Mouse (Mus musculus) megakaryocyte, adult 5-6 weeks (primary cell): ENCODE results near the gene Rpl4. TPM values are rescaled to one million over a fixed set of nuclear protein-coding genes. Genes with fewer than 3 reads are reported as not detected.
"Not testable (repeated sequence)": the region's sequence is repeated elsewhere in the genome, so short reads cannot be mapped to it uniquely, and the experiment has no call there.

ENCODE experiments used
- ATAC-seq: 2 replicates; pipeline ENCODE4 v1.8.0; 2016; ENCODE audit warnings: mild to moderate bottlenecking, inconsistent platforms; ENCODE audit not compliant: poor library complexity, severe bottlenecking
- total RNA-seq, 2 experiments: library from RNA; stranded (forward) in 1 of 2; stranded (reverse) in 1 of 2; fragments of 153-499, 151-499 nt in 1 of 2; fragments of 221-1000, 200-1000 nt in 1 of 2; gene quantifications; 2 replicates each; pipeline versions ENCODE4 v1.2.3 to v1.2.4; 2015 to 2017

Rpl4 gene
- total RNA-seq, 2 experiments from 2014 or later = 1,727 to 2,225 TPM

- no peak for ATAC-seq
These were observed 24.3 kb downstream of the Rpl4 start for GRCm38 (mm10) chr9:64197524-64197923.

DNA sequence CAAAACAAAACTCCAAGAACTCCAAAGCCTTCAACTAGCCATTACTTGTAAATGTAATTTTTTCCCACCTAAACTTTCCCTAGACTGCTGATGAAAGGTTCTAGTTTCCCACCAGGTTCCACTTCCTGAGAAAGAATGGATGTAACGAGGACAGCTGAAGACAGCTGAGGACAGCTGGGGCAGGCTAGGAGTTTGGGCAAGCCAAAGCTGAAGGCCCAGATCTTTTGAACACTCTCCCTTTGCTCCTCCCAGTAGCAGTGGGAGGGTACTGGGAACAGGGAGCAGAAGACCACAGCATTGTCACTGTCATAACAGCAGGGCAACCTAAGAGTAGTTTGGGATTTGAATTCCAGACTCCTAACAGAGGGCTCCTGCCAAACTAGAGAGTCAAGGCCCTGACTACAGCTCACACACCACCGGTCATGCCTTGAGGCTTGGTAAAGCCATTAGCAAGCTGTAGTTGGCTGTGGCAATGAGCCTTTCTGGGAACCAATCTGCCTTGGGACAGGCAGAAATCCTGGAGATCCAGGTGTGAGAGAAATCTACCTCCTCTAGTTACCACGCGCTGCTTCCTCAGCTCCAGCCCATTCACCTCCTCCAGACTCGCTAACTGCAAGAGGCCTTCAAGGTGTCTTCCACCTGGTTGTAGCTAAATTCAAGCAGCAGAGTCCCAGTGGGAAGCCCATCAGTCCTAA is 25.0 kb downstream of the Rpl4 start:
- no peak for ATAC-seq

GRCm38 (mm10) chr9:64198763-64199418 is 25.7 kb downstream of the Rpl4 start:
- ATAC-seq = not testable (repeated sequence)

GRCm38 (mm10) chr9:64199897-64200296 is 26.7 kb downstream of the Rpl4 start:
- no peak for ATAC-seq

DNA sequence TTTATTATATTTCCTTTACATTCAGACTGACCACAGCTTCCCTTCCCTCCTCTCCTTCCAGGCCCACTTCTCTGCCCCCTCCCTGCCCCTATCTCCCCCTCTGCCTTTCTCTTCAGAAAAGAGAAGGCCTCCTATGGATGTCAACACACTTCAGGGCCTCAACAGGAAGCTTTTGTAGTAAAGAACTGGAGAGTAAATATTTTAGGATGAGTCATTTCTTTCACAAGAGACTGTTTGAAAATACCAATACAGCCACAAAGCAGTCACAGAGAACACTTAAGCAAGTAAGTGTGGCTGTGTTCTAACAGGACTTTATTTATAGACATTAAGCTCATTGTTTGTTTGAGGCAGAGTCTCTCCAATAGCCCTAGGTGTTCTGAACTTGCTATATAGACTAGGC is 29.2 kb downstream of the Rpl4 start:
- ATAC-seq = peak; percentile 84

- no peak for ATAC-seq
These were observed 29.7 kb downstream of the Rpl4 start for GRCm38 (mm10) chr9:64202866-64203265.

DNA sequence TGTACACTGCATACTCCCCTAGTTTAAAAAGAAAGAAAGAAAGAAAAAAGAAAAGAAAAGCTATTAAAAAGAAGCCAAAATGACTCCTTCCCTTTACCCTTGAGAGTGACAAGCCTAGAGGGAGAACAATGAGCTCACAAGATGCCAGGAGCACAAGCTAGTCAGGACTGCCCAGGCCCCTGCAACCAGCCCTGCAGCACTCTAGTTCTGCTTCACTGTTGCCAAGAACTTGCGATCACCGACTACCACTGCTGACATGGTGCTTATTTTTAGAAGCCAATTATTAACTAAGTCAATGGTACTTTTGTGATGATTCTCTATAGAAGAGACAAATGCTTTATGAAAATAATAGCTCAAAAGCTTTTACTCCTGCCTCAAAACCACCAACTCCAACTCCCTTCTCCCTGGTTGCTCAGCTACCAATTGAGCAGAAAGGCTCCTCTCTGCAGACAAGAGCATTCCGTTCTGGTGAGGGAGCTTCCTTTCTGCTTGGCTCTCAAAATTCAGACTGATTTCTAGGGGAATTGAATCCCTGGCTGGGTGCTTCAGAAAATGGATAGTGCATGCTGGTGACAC is 34.4 kb downstream of the Rpl4 start:
- ATAC-seq = no peak

DNA sequence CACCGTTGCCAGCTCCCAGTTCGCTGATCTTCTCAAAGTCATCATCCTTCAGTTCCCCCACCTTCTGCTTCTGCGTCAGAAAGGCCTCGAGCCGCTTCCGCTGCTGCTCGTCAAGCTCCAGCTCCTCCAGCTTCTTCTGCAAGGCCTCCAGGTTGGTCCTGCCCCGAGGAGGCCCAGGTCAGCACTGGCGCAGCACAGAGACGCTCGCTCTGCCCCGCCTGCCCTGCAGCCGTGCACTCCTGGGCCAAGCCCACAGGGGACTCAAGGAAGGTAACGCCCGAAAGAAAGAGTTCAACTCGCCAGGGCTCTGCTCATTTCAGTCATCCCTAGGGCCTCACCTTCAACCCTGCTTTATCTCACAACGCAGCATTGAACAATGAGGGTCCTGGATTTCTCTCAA is 41.3 kb downstream of the Rpl4 start:
- no peak for ATAC-seq

DNA sequence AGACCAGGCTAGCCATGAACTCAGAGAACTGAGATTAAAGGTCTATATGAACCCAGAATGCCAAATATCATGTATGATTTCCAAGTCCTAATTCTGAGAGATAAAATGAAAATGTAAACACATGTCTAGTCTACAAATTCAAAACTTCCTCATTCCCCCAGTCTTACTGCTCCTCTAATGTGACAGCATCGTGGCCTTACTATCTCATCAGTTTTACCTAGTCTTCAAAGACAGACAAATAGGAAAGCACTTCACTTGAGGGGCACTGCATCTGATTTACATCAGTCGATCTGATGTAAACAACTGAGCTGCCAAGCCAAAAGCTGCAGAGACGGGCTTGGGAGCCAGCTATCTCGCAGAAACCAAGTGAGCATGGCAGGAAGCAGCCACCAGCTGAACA is 42.9 kb downstream of the Rpl4 start:
- ATAC-seq = no peak

- ATAC-seq = peak; percentile 71
These were observed 43.5 kb downstream of the Rpl4 start for GRCm38 (mm10) chr9:64216641-64217040.

GRCm38 (mm10) chr9:64217887-64218286 is 44.7 kb downstream of the Rpl4 start:
- no peak for ATAC-seq

DNA sequence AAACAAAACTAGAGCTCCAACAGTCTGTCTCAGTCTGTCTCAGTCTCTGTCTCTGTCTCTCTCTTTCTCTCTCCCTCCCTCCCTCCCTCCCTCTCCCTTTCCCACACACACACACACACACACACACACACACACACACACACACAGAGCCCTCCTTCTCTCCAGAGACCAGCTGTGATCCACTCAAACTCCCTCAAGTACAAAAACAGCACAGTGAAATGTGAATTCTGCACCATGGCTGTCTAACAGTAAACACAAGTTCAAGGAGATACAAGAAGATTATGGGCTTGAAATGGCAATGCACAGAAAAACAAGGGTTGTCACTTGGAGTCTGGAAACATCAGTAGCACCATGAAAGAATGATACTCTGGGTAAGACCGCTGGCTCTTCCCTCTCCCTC is 46.1 kb downstream of the Rpl4 start:
- ATAC-seq = no peak

- no peak for ATAC-seq
These were observed 46.7 kb downstream of the Rpl4 start for GRCm38 (mm10) chr9:64219772-64220420.

GRCm38 (mm10) chr9:64220603-64221002 is 47.4 kb downstream of the Rpl4 start:
- no peak for ATAC-seq

DNA sequence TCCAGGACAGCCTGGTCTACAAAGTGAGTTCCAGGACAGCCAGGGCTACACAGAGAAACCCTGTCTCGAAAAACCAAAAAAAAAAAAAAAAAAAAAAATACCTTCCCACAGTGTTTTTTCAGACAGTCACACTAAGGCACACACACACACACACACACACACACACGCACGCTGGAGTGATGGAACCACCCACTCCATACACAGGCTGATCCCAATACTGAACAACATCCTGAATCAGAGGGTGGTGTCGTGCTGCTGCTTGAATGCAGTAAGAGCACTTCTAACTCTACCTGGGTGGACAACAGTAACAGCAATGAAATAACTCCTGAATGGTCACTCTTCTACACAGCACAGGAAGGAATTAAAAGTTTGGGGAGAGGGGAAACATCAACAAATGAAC is 48.3 kb downstream of the Rpl4 start:
- ATAC-seq = no peak

DNA sequence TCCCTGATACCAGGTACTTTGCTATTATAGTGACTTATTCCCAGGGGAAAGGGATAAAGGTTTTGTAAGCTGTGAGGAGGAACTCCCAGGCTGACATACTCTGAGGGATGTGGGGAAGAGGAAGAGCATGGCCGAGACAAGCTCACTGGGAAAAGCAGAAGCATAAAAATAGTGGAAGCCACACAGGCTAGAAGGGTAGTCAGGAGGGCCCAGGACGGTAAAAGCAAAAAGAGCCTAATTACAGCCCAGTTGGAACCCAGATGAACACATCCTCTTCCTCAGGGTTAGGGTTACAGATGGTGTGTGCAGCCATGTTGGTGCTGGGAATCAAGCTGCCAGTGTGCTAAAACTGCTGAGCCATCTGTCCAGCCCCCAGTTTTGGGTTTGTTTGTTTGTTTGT is 48.9 kb downstream of the Rpl4 start:
- ATAC-seq = peak; percentile 76

GRCm38 (mm10) chr9:64225805-64226204 is 52.6 kb downstream of the Rpl4 start:
- ATAC-seq = no peak

DNA sequence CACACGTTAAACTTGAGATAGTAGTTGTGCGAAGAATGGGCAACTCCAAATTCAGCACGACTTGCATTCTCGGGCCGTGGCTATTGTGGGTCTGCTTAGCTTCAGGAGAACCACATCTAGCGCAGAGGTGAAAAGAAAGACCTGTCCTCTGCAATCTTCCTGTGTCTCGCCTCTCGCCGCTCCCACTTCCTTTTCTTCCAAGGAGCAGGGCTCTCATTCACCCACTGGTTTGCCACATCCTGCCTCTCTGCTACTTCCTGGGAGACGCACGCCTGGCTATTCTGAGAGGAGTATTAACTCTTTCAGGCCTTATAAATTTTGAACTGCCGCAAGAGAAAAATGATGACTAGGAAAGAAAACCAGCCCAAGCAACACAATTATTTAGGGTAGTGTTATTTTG is 54.6 kb downstream of the Rpl4 start:
- peak; percentile 84 for ATAC-seq
